Mouse (Mus musculus): ENCODE measurements around the gene Noct. TPM values are rescaled to one million over a fixed set of nuclear protein-coding genes. Genes with fewer than 3 reads are reported as not detected.

Gene Noct
- polyA plus RNA-seq, 2 experiments: 19.0 to 25.5 TPM

DNA sequence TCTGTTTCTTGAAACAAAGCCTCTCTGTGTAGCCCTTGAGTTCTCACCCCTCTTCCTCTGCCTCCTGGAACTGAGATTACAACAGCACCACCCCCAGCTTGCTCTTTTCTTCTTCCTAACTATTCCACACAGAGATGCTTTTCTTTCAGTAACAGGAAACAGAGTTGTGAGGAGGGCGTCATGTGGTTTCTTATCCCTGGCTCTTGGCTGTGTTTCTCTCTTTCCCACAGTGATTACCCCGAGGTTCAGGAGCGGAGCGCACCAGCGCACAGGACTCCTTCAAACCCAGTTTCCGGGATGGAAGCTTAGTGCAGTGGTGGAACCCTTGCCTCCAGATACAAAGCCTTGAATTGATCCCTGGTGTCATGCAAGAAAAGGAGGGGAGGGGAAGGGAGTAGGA, 25.1 kb upstream of the Noct start:
- Histone ChIP-seq H3K4me3 (ENCODE audit: insufficient read depth in 1 of 2, low read depth in 2 of 2, low read length in 2 of 2) (no peak overlapping the region), H3K4me1 (replicated peaks; ENCODE audit: control insufficient read depth in 2 of 2, insufficient read depth in 2 of 2, low read length in 1 of 2) (no peaks in the 10 kb centered on the region; a peak in 1 of 4 replicates), H3K4me2 (ENCODE audit: low read depth) (no peak overlapping the region), H3K9ac (replicated peaks) (no peak overlapping the region), H3K36me3 (replicated peaks; ENCODE audit: control insufficient read depth, insufficient read depth, low read depth) (no peaks in the 10 kb centered on the region), H3K27me3 (ENCODE audit: control insufficient read depth, insufficient read depth, low read length) (no peaks in the 10 kb centered on the region), H3K9me3 (ENCODE audit: control insufficient read depth, low read length) (no peaks in the 10 kb centered on the region), H3K27ac (no peak overlapping the region)
- DNase-seq (ENCODE audit: low read depth in 3 of 3, low spot score in 3 of 3): no peak
- TF ChIP-seq EP300 (IDR thresholded peaks at IDR 0.05; ENCODE audit: low read depth) (no peak), CTCF (IDR thresholded peaks at IDR 0.05; ENCODE audit: low read depth) (no peak)
- 16% methylated on average over 6 of the region's 6 CpGs for WGBS (ENCODE audit: insufficient replicate concordance)
- no peak for ATAC-seq (ENCODE audit: insufficient read depth)

DNA sequence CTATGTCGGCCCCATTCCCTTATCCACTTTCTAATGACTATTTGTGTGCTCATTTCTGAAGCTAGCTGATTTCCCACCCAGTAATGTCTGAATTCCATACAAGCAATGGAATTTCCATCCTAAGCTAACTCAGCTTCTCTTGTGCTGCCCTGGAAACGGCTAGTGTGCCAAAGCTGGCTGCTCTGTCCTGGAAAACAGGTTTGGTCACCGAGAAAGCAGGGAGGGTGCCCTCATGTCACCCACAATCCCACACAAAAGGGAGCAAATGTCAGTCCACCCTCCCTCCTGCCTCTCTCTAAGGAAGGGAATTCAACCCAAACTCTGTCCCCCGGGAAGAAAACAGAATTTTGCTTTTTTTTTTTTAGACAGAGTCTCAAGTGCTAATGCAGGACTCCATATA, 23.9 kb upstream of the Noct start:
- ATAC-seq (ENCODE audit: insufficient read depth): no peak
- DNase-seq (ENCODE audit: low read depth in 3 of 3, low spot score in 3 of 3): no peak
- Histone ChIP-seq H3K4me1 (replicated peaks; ENCODE audit: control insufficient read depth in 2 of 2, insufficient read depth in 2 of 2, low read length in 1 of 2) (no peaks in the 10 kb centered on the region; a peak in 1 of 4 replicates), H3K4me2 (ENCODE audit: low read depth) (no peak overlapping the region), H3K27me3 (ENCODE audit: control insufficient read depth, insufficient read depth, low read length) (no peaks in the 10 kb centered on the region), H3K27ac (no peak overlapping the region), H3K9ac (replicated peaks) (no peak overlapping the region), H3K36me3 (replicated peaks; ENCODE audit: control insufficient read depth, insufficient read depth, low read depth) (no peaks in the 10 kb centered on the region), H3K9me3 (ENCODE audit: control insufficient read depth, low read length) (no peaks in the 10 kb centered on the region), H3K4me3 (ENCODE audit: insufficient read depth in 1 of 2, low read depth in 2 of 2, low read length in 2 of 2) (no peak overlapping the region)
- no peak for TF ChIP-seq CTCF (IDR thresholded peaks at IDR 0.05; ENCODE audit: low read depth)
- no peak for TF ChIP-seq EP300 (IDR thresholded peaks at IDR 0.05; ENCODE audit: low read depth)
- WGBS (ENCODE audit: insufficient replicate concordance): 77% methylated on average over 4 of the region's 4 CpGs

DNA sequence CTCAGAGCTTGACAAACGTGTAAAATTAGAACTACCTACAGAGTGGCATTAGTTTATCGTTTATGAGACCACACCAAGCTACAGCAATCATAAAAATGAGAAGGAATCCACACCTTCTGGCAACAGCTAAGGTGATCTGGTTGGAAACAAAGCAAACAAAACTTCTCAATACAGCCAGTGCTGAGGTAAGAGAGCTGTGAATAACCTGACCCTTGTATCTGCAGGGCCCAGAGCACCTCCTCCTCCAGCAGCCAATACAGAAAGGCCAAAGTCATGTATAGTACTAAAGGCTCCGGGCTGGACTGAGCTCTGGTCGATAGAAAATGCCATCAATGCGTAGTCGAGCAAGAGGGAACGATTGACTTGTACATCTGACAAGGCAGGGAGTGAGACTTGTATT, 23.4 kb upstream of the Noct start:
- Histone ChIP-seq H3K36me3 (replicated peaks; ENCODE audit: control insufficient read depth, insufficient read depth, low read depth) (no peaks in the 10 kb centered on the region), H3K4me2 (ENCODE audit: low read depth) (no peak overlapping the region), H3K9ac (replicated peaks) (no peak overlapping the region), H3K4me3 (ENCODE audit: insufficient read depth in 1 of 2, low read depth in 2 of 2, low read length in 2 of 2) (no peak overlapping the region), H3K27ac (no peak overlapping the region), H3K4me1 (replicated peaks; ENCODE audit: control insufficient read depth in 2 of 2, insufficient read depth in 2 of 2, low read length in 1 of 2) (no peaks in the 10 kb centered on the region; a peak in 1 of 4 replicates), H3K27me3 (ENCODE audit: control insufficient read depth, insufficient read depth, low read length) (no peaks in the 10 kb centered on the region), H3K9me3 (ENCODE audit: control insufficient read depth, low read length) (no peaks in the 10 kb centered on the region)
- ATAC-seq (ENCODE audit: insufficient read depth) (no peak), DNase-seq (ENCODE audit: low read depth in 3 of 3, low spot score in 3 of 3) (no peak)
- WGBS (ENCODE audit: insufficient replicate concordance): 67% methylated on average over 7 of the region's 7 CpGs
- no peak for TF ChIP-seq CTCF (IDR thresholded peaks at IDR 0.05; ENCODE audit: low read depth)
- no peak for TF ChIP-seq EP300 (IDR thresholded peaks at IDR 0.05; ENCODE audit: low read depth)

DNA sequence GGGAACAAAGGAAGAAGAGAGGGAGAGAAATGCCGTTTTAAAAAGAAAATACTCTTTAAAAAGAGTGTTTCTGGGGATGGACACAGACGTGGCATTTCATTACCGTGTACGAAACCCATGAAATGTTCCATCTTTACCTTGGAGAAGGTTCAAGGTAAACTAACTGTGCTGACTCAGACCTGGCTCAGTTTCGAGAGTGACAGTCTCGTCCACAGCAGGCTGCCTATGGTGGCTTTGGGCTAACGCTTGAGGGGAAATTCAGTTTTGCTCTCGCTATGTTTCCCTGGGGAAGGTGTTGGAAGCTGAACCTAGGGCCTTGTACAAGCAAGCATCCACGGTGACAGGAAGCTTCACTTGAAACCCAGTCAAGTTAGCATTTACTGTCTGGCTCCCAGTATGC, 22.3 kb upstream of the Noct start:
- no peak overlapping the region for H3K27ac ChIP-seq

DNA sequence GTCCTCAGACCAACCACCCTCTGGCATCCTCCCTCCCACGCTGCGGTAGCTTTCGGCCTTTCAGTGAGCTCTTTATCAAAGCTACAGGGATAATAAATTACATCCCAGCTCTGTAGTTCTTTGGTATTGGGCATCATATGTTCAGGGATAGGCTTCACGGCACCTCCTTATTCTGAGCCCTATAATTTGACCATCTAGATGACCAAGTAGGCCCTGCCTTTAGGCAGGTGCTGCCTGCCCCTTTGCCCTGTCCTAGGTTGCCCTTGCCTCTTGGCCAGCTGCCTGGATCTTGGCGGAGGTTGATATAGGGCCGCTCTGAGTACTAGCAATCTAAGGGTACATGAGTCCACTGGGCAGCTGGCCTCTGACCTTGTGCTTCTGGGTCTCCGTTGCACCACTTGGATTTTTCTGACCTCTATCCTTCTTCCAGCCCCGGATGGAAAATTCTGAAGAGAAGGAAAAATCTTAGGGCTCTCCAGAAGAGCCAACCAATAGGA, 21.7 kb upstream of the Noct start:
- Histone ChIP-seq H3K4me2 (ENCODE audit: low read depth) (no peak overlapping the region), H3K27ac (no peak overlapping the region), H3K9me3 (ENCODE audit: control insufficient read depth, low read length) (no peaks in the 10 kb centered on the region), H3K36me3 (replicated peaks; ENCODE audit: control insufficient read depth, insufficient read depth, low read depth) (no peaks in the 10 kb centered on the region), H3K27me3 (ENCODE audit: control insufficient read depth, insufficient read depth, low read length) (no peaks in the 10 kb centered on the region), H3K4me1 (replicated peaks; ENCODE audit: control insufficient read depth in 2 of 2, insufficient read depth in 2 of 2, low read length in 1 of 2) (no peaks in the 10 kb centered on the region), H3K9ac (replicated peaks) (no peak overlapping the region), H3K4me3 (ENCODE audit: insufficient read depth in 1 of 2, low read depth in 2 of 2, low read length in 2 of 2) (no peak overlapping the region)
- TF ChIP-seq CTCF (IDR thresholded peaks at IDR 0.05; ENCODE audit: low read depth) (no peak), EP300 (IDR thresholded peaks at IDR 0.05; ENCODE audit: low read depth) (no peak)
- DNase-seq (ENCODE audit: low read depth in 3 of 3, low spot score in 3 of 3): no peak
- 64% methylated on average over 8 of the region's 8 CpGs for WGBS (ENCODE audit: insufficient replicate concordance)
- ATAC-seq (ENCODE audit: insufficient read depth): no peak

More for the DNA sequence above, 22.3 kb upstream of the Noct start:
- no peak overlapping the region for H3K4me3 ChIP-seq (ENCODE audit: insufficient read depth in 1 of 2, low read depth in 2 of 2, low read length in 2 of 2)
- H3K36me3 ChIP-seq (replicated peaks; ENCODE audit: control insufficient read depth, insufficient read depth, low read depth): no peaks in the 10 kb centered on the region
- ATAC-seq (ENCODE audit: insufficient read depth): no peak
- H3K4me2 ChIP-seq (ENCODE audit: low read depth): no peak overlapping the region
- no peaks in the 10 kb centered on the region for H3K4me1 ChIP-seq (replicated peaks; ENCODE audit: control insufficient read depth in 2 of 2, insufficient read depth in 2 of 2, low read length in 1 of 2)
- TF ChIP-seq CTCF (IDR thresholded peaks at IDR 0.05; ENCODE audit: low read depth) (no peak), EP300 (IDR thresholded peaks at IDR 0.05; ENCODE audit: low read depth) (no peak)
- 72% methylated on average over 9 of the region's 9 CpGs for WGBS (ENCODE audit: insufficient replicate concordance)
- no peak for DNase-seq (ENCODE audit: low read depth in 3 of 3, low spot score in 3 of 3)
- H3K27me3 ChIP-seq (ENCODE audit: control insufficient read depth, insufficient read depth, low read length): no peaks in the 10 kb centered on the region
- no peaks in the 10 kb centered on the region for H3K9me3 ChIP-seq (ENCODE audit: control insufficient read depth, low read length)
- no peak overlapping the region for H3K9ac ChIP-seq (replicated peaks)

Data from liver, embryonic 14.5 days (tissue).